Mouse (Mus musculus) stomach, postnatal 0 days (tissue): Measurements from ENCODE around the gene Plxdc2. TPM values are rescaled to one million over a fixed set of nuclear protein-coding genes. Genes with fewer than 3 reads are reported as not detected.

Source experiments
- ATAC-seq: fragments of 200-750 bp; cut with Nextera tagmentation; 2 replicates; pipeline ENCODE4 v1.8.0; 2017; ENCODE audit not compliant: low FRiP score, low TSS enrichment
- DNase-seq: peaks from one replicate; pipeline ENCODE4 v3.0.0-alpha.2; 2016; ENCODE audit warnings: low spot score
- H3K27ac ChIP-seq: fragments of 300-500 bp; sonication (generic); replicated peaks from 2 replicates; pipeline ENCODE4 v1.5.1; 2014; ENCODE audit warnings: mild to moderate bottlenecking, control low read depth
- H3K27me3 ChIP-seq: fragments of 300-500 bp; sonication (generic); 2 replicates; pipeline ENCODE4 v1.6.1; 2014; ENCODE audit warnings: low read length; ENCODE audit not compliant: control insufficient read depth, insufficient read depth
- H3K36me3 ChIP-seq: fragments of 300-500 bp; sonication (generic); 2 replicates; pipeline ENCODE4 v1.6.1; 2014; ENCODE audit warnings: low read length, mixed read lengths; ENCODE audit not compliant: control insufficient read depth, insufficient read depth
- H3K4me1 ChIP-seq: fragments of 300-500 bp; sonication (generic); replicated peaks from 2 replicates; pipeline ENCODE4 v1.6.1; 2014; ENCODE audit warnings: antibody characterized with exemption; ENCODE audit not compliant: control insufficient read depth, insufficient read depth
- H3K4me2 ChIP-seq: fragments of 300-500 bp; sonication (generic); replicated peaks from 2 replicates; pipeline ENCODE4 v1.6.1; 2014; ENCODE audit warnings: low read depth, mild to moderate bottlenecking, control low read depth, moderate library complexity
- H3K4me3 ChIP-seq: fragments of 300-500 bp; sonication (generic); 2 replicates; pipeline ENCODE4 v1.5.1; 2014; ENCODE audit warnings: low read depth, low read length, control low read depth
- H3K9ac ChIP-seq: fragments of 300-500 bp; sonication (generic); 2 replicates; pipeline ENCODE4 v1.6.1; 2014; ENCODE audit warnings: mild to moderate bottlenecking, low read length, control low read depth, mixed read lengths
- H3K9me3 ChIP-seq: fragments of 300-500 bp; sonication (generic); 2 replicates; pipeline ENCODE4 v1.6.1; 2016; ENCODE audit warnings: low read length; ENCODE audit not compliant: control insufficient read depth
- CTCF ChIP-seq: IDR thresholded peaks from 2 replicates; pipeline ENCODE4 v1.5.1; 2016; ENCODE audit warnings: antibody characterized with exemption, low read depth, mild to moderate bottlenecking, moderate library complexity
- EP300 ChIP-seq: optimal IDR thresholded peaks from 2 replicates; pipeline ENCODE3; 2016; ENCODE audit warnings: antibody characterized with exemption
- WGBS: fragments of 180-500 bp; shearing (Covaris S2); extraction: QIAGEN DNeasy Blood & Tissue Kit; methylation state at CpG from one replicate; pipeline ENCODE4 v1.1.7; 2014; 5-methylcytosine and 5-hydroxymethylcytosine counted together
- polyA plus RNA-seq: library from polyadenylated mRNA; unstranded; fragments of >200 nt; fragmentation: Nextera tagmentation; extraction: Ambion mirVana; gene quantifications from 2 replicates; pipeline ENCODE4 v1.2.1, GENCODE M21; 2015

The Plxdc2 gene
- polyA plus RNA-seq, 1 experiment from 2014 or later, result 34.3 TPM

DNA sequence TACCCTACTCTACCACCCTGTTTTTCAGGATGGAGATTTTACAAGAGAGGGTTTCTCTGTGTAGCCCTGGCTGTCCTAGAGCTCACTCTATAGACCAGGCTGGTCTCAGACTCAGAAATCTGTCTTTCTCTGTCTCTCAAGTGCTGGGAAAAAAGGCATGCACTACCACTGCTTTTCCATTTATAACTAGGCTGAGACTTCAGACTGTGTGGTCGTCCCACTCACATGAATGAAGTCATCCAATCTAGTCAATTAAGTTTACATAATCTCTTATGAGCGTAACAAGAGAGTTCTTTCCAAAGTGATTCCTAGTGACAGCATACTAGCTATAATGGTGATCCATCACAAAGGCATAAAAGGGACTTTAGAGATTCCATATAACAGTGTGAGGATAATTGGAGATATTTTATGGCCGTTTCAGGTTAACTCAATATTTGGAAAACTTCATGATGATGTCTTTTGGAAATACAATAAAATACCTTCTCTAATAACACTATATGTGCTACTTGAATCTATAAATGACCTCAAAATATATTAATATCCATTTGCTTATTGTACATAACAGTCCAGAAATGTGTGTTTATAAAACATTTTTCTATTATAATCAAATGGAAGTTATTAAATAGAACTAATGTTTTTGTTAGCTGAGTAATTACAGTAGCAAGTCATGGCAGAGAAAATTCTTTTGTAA lies 151.6 kb downstream of the Plxdc2 start:
- Histone ChIP-seq H3K9ac (no peak overlapping the region), H3K4me3 (no peak overlapping the region), H3K9me3 (no peaks in the 10 kb centered on the region), H3K36me3 (no peaks in the 10 kb centered on the region), H3K4me2 (no peak overlapping the region), H3K27ac (no peak overlapping the region), H3K27me3 (no peaks in the 10 kb centered on the region), H3K4me1 (no peaks in the 10 kb centered on the region)
- ATAC-seq (no peak), DNase-seq (no peak)
- TF ChIP-seq CTCF (no peak), EP300 (no peak)
- 53% methylated on average over 3 of the region's 3 CpGs for WGBS

- Histone ChIP-seq H3K27ac (no peak overlapping the region), H3K36me3 (no peaks in the 10 kb centered on the region), H3K4me1 (no peaks in the 10 kb centered on the region), H3K9me3 (no peaks in the 10 kb centered on the region), H3K4me2 (no peak overlapping the region), H3K27me3 (no peaks in the 10 kb centered on the region), H3K9ac (no peak overlapping the region), H3K4me3 (no peak overlapping the region)
- no peak for DNase-seq
- WGBS, result 83% methylated on average over 2 of the region's 2 CpGs
- no peak for TF ChIP-seq CTCF
- no peak for TF ChIP-seq EP300
- ATAC-seq, result no peak
Measured at GRCm38 (mm10) chr2:16518148-16518547, 162.0 kb downstream of the Plxdc2 start.

DNA sequence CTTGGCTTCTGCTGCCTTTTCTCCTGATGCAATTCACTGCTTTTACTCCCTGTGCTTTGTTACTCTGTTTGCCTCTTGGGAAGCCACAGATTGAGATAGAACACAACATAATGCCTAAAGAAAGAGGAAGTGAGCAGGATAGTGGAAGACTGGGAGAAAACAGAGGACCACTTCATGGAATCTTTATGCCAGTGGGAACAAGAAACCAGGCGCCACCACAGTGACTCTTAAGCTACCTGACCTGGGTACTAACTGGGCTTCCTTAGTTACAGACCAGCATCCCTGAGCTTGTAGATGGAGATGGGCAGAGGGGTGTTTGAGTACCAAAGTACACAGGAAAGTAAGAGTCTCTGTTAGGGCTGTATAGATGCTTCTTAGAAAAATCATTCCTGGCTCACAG lies 167.3 kb downstream of the Plxdc2 start:
- H3K27ac ChIP-seq, result no peak overlapping the region
- H3K27me3 ChIP-seq, result no peaks in the 10 kb centered on the region
- H3K4me3 ChIP-seq, result no peak overlapping the region
- DNase-seq (no peak), ATAC-seq (no peak)
- whole genome bisulfite sequencing, result 77% methylated on average over 1 of the region's 1 CpGs
- no peaks in the 10 kb centered on the region for H3K9me3 ChIP-seq
- no peaks in the 10 kb centered on the region for H3K36me3 ChIP-seq
- TF ChIP-seq CTCF (no peak), EP300 (no peak)
- no peak overlapping the region for H3K9ac ChIP-seq
- H3K4me2 ChIP-seq, result no peak overlapping the region
- H3K4me1 ChIP-seq, result no peaks in the 10 kb centered on the region

DNA sequence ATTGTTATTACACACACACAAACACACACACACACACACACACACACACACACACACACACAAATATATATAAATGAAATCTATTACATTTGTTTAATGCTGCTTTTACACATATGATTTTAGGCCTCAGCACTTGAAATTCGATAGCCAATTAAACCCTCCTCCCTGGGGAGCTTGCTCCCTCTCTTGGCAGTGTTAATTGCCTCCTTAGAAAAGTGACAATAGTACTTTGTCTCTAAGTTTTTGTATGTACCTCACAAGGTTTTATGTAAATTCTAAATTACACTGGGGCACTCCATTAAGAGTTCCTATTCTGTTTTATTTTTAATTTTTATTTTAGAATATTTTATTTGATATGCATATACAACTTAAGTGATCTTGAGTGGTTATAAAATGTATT lies 176.1 kb downstream of the Plxdc2 start:
- no peak overlapping the region for H3K27ac ChIP-seq
- H3K4me2 ChIP-seq, result no peak overlapping the region
- ATAC-seq (no peak), DNase-seq (no peak)
- no peaks in the 10 kb centered on the region for H3K36me3 ChIP-seq
- no peaks in the 10 kb centered on the region for H3K9me3 ChIP-seq
- TF ChIP-seq EP300 (no peak), CTCF (no peak)
- no peak overlapping the region for H3K4me3 ChIP-seq
- 69% methylated on average over 1 of the region's 1 CpGs for WGBS
- no peaks in the 10 kb centered on the region for H3K27me3 ChIP-seq
- H3K4me1 ChIP-seq, result no peaks in the 10 kb centered on the region
- no peak overlapping the region for H3K9ac ChIP-seq

GRCm38 (mm10) chr2:16534566-16534965 lies 178.5 kb downstream of the Plxdc2 start:
- no peak for ATAC-seq
- 63% methylated on average over 2 of the region's 2 CpGs for WGBS
- TF ChIP-seq EP300 (no peak), CTCF (no peak)
- H3K27me3 ChIP-seq, result no peaks in the 10 kb centered on the region
- H3K4me1 ChIP-seq, result no peaks in the 10 kb centered on the region
- no peaks in the 10 kb centered on the region for H3K9me3 ChIP-seq
- no peak overlapping the region for H3K4me3 ChIP-seq
- H3K36me3 ChIP-seq, result no peaks in the 10 kb centered on the region
- no peak overlapping the region for H3K27ac ChIP-seq
- H3K9ac ChIP-seq, result no peak overlapping the region
- no peak for DNase-seq
- no peak overlapping the region for H3K4me2 ChIP-seq

DNA sequence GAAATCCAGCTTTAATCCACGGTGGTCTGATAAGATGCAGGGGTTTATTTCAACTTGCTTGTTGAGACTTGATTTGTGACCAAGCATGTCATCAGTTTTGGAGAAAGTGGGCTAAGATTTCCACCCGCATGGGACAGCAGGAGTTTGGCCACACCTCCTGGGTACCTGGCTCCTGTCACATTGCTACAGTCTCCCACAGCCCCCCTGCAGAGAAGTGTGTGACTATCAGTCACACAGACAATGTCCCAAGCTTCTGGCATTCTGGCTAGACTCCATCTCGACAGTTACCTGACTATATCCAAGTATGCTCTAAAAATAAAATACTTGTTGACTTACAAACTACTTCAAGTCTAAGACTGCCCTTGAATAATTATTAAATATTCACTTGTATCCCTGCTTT lies 185.1 kb downstream of the Plxdc2 start:
- H3K4me2 ChIP-seq, result no peak overlapping the region
- no peak overlapping the region for H3K4me3 ChIP-seq
- no peak for TF ChIP-seq CTCF
- no peak for TF ChIP-seq EP300
- no peak overlapping the region for H3K27ac ChIP-seq
- no peaks in the 10 kb centered on the region for H3K27me3 ChIP-seq
- no peak overlapping the region for H3K9ac ChIP-seq
- no peaks in the 10 kb centered on the region for H3K4me1 ChIP-seq
- H3K9me3 ChIP-seq, result no peaks in the 10 kb centered on the region
- ATAC-seq, result no peak
- 50% methylated on average over 3 of the region's 3 CpGs for WGBS
- no peak for DNase-seq
- H3K36me3 ChIP-seq, result no peaks in the 10 kb centered on the region
